Mouse (Mus musculus): ENCODE data around the gene Nckipsd. TPM values are rescaled to one million over a fixed set of nuclear protein-coding genes. Genes with fewer than 3 reads are reported as not detected.
A peak's percentile ranks its signal among the peaks of the same experiment; 100 is the strongest.

Nckipsd gene
- polyA plus RNA-seq, 1 experiment from 2014 or later: 29.5 TPM

GRCm38 (mm10) chr9:108855335-108855734 is 47.2 kb downstream of the Nckipsd start:
- Histone ChIP-seq H3K4me1 (replicated peaks) (peaks cover 13% of the 10 kb centered on the region), H3K4me3 (replicated peaks) (no peak overlapping the region), H3K36me3 (peaks cover 65% of the 10 kb centered on the region), H3K9ac (replicated peaks) (no peak overlapping the region), H3K9me3 (no peaks in the 10 kb centered on the region), H3K4me2 (replicated peaks) (peak overlapping the region; percentile 89; the same call in 1 of the 2 replicates), H3K27ac (no peak overlapping the region), H3K27me3 (no peaks in the 10 kb centered on the region)
- 62% methylated on average over 5 of the region's 5 CpGs for WGBS
- ATAC-seq: no peak

- H3K4me2 ChIP-seq (replicated peaks): no peak overlapping the region
- WGBS: 81% methylated on average over 8 of the region's 8 CpGs
- no peak for ATAC-seq
- peaks cover 8% of the 10 kb centered on the region for H3K4me1 ChIP-seq (replicated peaks)
- H3K27ac ChIP-seq: no peak overlapping the region
- H3K36me3 ChIP-seq: peaks cover 61% of the 10 kb centered on the region
- H3K27me3 ChIP-seq: no peaks in the 10 kb centered on the region
- no peak overlapping the region for H3K4me3 ChIP-seq (replicated peaks)
- no peaks in the 10 kb centered on the region for H3K9me3 ChIP-seq
- no peak overlapping the region for H3K9ac ChIP-seq (replicated peaks)
Observed at GRCm38 (mm10) chr9:108858792-108859527, 50.8 kb downstream of the Nckipsd start.

Small RNA genes lying within 50 kb of the gene (microRNA-seq; reads per million reads assigned to microRNA genes)
- gene Gm23156: not detected

Other genes starting within 250 kb of the Nckipsd start
- gene Impdh2, start 248.1 kb upstream of the Nckipsd start, polyA plus RNA-seq (2015; fragmentation: Nextera tagmentation; extraction: Ambion mirVana): 108 and 115 TPM in 2 replicates
- 73.7 and 79.2 TPM in 2 replicates for gene Ndufaf3, start 240.9 kb upstream of the Nckipsd start, polyA plus RNA-seq (2015; fragmentation: Nextera tagmentation; extraction: Ambion mirVana)
- gene Dalrd3, start 238.5 kb upstream of the Nckipsd start, polyA plus RNA-seq (2015; fragmentation: Nextera tagmentation; extraction: Ambion mirVana): 321 and 345 TPM in 2 replicates
- 364 and 380 TPM in 2 replicates for gene Wdr6, start 229.6 kb upstream of the Nckipsd start, polyA plus RNA-seq (2015; fragmentation: Nextera tagmentation; extraction: Ambion mirVana)
- gene P4htm, start 210.7 kb upstream of the Nckipsd start, polyA plus RNA-seq (2015; fragmentation: Nextera tagmentation; extraction: Ambion mirVana): 24.6 and 27.7 TPM in 2 replicates
- 53.6 and 54.0 TPM in 2 replicates for gene Arih2, start 159.0 kb upstream of the Nckipsd start, polyA plus RNA-seq (2015; fragmentation: Nextera tagmentation; extraction: Ambion mirVana)
- gene Slc25a20, start 146.3 kb upstream of the Nckipsd start, polyA plus RNA-seq (2015; fragmentation: Nextera tagmentation; extraction: Ambion mirVana): 39.5 and 40.5 TPM in 2 replicates
- 49.3 and 54.0 TPM in 2 replicates for gene Prkar2a, start 119.1 kb upstream of the Nckipsd start, polyA plus RNA-seq (2015; fragmentation: Nextera tagmentation; extraction: Ambion mirVana)
- 217 and 238 TPM in 2 replicates for gene Ip6k2, start 24.6 kb upstream of the Nckipsd start, polyA plus RNA-seq (2015; fragmentation: Nextera tagmentation; extraction: Ambion mirVana)
- 17.7 and 18.0 TPM in 2 replicates for gene Celsr3, start 18.0 kb downstream of the Nckipsd start, polyA plus RNA-seq (2015; fragmentation: Nextera tagmentation; extraction: Ambion mirVana)
- gene Slc26a6, start 44.9 kb downstream of the Nckipsd start, polyA plus RNA-seq (2015; fragmentation: Nextera tagmentation; extraction: Ambion mirVana): 11.3 and 12.5 TPM in 2 replicates
- gene Tmem89, start 106.3 kb downstream of the Nckipsd start, polyA plus RNA-seq (2015; fragmentation: Nextera tagmentation; extraction: Ambion mirVana): 0.46 TPM in 1 of 2 replicates, not detected in the other
- gene Uqcrc1, start 128.3 kb downstream of the Nckipsd start, polyA plus RNA-seq (2015; fragmentation: Nextera tagmentation; extraction: Ambion mirVana): 366 and 383 TPM in 2 replicates
- 1.7 and 1.8 TPM in 2 replicates for gene Col7a1, start 145.2 kb downstream of the Nckipsd start, polyA plus RNA-seq (2015; fragmentation: Nextera tagmentation; extraction: Ambion mirVana)
- gene Ucn2, start 177.6 kb downstream of the Nckipsd start, polyA plus RNA-seq (2015; fragmentation: Nextera tagmentation; extraction: Ambion mirVana): not detected in 2 replicates
- 24.4 and 30.6 TPM in 2 replicates for gene Pfkfb4, start 183.4 kb downstream of the Nckipsd start, polyA plus RNA-seq (2015; fragmentation: Nextera tagmentation; extraction: Ambion mirVana)
- 43.7 and 44.3 TPM in 2 replicates for gene Shisa5, start 230.2 kb downstream of the Nckipsd start, polyA plus RNA-seq (2015; fragmentation: Nextera tagmentation; extraction: Ambion mirVana)